Mouse (Mus musculus) cerebellum, postnatal 14 days (tissue): ENCODE data around the gene Vamp2.
A peak's percentile ranks its signal among the peaks of the same experiment; 100 is the strongest.

Source experiments
- DNase-seq, 2 experiments: peaks; one replicate each; pipeline ENCODE4 v3.0.0; 2021; ENCODE audit warnings: mixed read lengths in 2 of 2

The Vamp2 gene

DNA sequence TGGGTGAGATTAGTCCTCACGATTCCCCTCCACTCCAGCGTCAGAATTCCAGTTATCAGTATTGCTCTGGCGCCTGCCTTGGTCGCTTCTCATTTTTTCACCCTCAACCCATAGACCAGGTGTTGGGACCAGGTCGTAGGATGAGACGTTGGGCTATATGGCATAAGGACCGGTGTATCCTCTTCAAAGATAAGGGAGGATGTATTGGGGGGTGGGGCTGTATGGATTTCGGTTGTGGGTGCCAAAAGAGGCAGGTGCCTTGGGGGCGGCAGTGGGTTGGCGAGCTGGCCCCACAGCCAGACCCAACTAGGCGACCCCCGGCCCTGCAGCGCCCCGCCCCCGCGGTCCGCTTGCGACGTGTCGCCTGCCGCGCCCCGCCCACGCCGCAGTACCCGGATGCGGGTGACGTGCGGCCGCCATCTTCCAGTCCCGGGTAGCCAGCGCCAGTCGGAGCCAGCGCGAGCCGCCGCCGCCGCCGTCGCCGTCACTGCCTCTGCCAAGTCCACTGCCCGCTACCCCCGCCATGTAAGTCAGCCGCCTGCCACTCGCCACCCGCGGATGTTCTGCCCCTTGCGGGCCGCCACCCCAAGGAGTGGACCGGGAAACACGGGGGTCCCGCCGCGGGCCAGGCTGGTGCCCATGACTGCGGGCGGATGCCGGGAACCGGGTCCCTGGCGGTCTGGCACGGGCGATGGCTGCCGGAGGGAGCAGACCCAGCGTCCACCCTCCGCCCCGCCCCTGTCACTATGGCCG, at the start of gene Vamp2:
TSS of gene Vamp2 (plus strand) at position 388 of the 753 bp plus-strand sequence.
- DNase-seq: peak; percentile 97 to 98

DNA sequence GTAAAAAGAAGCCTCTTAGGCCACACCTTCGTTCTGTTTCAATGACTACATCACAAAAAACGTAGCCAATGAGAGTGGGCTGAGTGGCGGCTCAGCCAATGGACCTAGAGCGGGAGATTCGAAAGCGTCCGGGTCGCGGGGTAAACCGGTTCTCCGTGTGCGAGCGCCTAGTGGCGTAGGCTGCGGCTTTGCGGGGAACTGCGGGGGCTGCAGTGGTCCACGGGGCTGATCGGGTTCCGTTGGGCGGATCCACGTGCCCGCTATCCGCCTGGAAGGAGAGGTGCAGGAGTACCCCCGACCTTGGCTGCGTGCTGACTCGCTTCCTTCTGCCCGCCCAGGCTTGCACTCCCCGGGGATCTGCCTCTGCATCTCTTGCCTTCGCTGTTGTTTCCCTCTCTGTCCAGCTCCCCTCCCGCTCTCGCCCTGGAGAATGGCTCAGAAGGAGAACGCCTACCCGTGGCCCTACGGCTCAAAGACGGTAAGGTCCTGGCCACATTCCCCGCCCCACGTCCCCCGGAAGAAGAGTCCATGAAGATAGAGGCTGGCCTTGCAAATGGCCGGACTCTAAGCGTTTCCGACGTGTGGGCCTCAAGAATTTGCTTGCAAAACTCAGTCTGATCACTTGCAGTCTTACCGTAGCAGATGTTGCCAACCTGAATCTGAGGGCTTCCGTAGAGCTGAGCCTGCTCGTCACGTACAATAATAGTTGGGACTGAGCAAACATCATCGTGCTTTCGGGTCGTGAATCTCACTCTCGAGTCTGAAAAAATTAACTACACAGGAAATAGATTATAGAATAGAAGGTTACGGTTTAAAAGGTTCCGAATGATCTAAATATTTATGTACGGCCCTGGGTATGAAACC, 42.5 kb upstream of the Vamp2 start, which contains the start of gene Aurkb:
TSS of gene Aurkb (plus strand) at position 117 of the 864 bp plus-strand sequence.
- DNase-seq: peak; percentile 85 to 92

DNA sequence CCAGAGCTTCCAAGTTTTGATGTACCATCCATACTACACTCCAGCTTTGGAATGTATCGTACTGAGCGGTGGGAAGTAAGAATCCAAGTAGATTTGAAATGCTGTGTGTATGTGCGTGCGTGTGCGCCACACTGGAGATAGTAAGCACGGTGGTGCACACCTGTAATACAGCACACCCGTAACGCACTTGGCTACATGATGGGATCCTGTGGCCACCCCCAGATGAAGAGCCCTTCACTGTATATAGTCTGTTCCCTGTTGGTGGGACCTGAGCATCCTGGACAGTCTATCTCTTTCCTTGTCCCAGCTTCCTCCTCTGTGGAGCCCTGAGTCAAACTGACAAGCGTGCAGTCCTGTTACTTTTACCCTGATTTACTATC, 41.9 kb upstream of the Vamp2 start:
- DNase-seq: no peak

DNA sequence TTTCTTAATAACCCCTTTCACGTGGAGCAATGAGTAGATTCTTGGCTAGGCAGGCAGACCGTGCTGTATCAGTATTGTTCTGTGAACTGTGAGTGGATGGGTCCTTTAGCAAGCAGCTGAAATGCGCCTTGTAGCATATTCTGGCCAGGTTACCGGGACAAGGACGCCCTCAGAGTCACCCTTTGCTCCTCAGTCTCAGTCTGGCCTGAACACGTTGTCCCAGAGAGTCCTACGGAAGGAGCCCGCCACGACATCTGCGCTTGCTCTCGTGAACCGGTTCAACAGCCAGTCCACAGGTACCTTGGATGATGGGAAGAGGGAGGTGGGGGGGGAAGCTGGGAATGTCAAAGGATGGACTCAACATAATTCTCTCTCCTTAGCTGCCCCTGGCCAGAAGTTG, 40.7 kb upstream of the Vamp2 start:
- no peak for DNase-seq

DNA sequence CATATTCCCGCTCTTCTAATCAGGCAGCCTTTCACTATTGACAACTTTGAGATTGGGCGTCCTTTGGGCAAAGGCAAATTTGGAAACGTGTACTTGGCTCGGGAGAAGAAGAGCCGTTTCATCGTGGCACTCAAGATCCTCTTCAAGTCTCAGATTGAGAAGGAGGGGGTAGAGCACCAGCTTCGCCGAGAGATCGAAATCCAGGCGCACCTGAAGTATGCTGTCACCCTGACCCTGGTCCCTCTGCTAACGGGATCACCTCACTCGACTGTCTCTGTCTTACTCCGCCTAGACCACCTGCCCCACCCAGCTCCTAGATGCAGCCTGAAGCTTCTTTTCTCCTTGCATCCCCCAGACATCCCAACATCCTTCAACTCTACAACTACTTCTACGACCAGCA, 40.1 kb upstream of the Vamp2 start:
- DNase-seq: no peak

DNA sequence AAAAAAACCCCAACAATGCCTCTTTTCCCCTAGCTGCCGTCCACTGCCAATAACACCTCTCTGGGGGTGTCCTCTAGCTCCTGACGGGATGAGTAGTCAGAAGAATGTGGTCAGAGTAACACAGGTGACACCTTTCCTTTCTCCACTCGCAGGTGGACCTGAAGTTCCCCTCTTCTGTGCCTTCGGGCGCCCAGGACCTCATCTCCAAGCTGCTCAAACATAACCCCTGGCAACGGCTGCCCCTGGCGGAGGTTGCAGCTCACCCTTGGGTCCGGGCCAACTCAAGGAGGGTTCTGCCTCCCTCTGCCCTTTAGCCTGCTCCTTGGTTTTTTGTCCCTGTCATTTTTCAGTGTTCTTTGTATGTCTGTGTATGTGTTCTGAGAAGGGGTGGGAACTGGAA, 37.5 kb upstream of the Vamp2 start:
- DNase-seq: peak in 1 of 2 experiments; percentile 37

DNA sequence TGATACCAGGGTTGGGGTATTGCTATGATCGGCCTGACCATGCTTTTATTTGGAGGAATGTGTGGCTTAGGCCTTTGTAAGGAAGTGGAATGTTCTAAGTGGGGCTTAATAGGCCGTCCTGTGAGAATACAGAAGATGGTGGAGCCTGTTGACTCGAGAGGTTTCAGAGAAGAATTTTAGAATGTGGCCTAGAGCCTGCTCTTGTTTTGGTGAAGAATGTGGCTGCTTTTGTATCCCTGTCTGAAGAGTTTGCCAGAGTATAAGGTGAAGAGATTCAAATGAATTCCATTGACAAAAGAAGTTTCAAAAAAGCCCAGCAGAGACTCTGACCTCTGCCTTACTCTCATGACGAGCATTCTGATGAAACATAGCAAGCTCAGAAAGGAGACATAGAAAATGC, 36.5 kb upstream of the Vamp2 start:
- DNase-seq: no peak

DNA sequence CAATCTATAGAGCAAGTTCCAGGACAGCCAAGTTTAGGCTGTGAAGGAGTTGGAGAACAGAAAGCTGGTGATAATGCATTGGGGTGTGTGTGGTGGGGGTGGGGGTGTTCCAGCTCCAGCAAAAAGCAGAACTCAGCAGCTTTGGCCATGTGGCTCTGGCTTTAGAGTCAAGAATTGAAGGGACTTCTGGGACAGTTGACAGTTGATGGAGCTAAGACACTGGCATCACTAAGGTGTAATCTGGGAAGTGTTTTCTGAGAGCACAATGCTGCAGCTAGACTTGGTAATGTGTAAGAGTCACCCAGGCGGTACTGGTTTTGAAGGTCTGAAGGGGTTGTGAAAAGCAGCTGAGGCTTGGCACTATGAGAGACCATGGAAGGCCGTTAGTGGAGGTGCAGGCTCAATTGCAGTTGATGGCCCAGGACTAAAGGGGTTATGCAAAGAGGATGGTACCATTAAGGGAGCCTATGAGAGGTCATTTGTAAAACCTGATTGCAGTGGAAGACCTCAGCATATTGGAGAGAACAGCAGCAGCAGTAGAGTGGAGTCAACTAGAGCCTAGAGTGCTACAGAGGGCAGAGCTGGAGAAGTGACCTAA, 35.4 kb upstream of the Vamp2 start:
- DNase-seq: no peak

- no peak for DNase-seq
Observed at GRCm38 (mm10) chr11:69053848-69054247, 34.4 kb upstream of the Vamp2 start.

DNA sequence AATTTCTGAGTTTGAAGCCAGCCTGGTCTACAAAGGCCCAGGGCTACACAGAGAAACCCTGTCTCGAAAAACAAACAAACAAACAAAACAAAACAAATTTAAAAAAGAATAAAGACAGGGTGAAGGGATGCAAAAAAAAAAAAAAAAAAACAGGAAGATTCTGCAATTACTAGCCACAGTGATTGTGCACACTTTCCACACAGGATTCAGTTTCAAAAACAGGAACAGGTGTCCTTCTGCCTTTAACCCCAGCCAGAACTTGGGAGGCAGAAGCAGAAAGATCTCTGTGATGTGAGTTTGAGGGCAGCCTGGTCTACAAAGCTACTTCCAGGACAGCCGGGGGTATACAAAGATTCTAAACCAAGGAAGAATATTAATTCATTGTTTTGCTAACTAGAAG, 30.0 kb upstream of the Vamp2 start:
- no peak for DNase-seq

DNA sequence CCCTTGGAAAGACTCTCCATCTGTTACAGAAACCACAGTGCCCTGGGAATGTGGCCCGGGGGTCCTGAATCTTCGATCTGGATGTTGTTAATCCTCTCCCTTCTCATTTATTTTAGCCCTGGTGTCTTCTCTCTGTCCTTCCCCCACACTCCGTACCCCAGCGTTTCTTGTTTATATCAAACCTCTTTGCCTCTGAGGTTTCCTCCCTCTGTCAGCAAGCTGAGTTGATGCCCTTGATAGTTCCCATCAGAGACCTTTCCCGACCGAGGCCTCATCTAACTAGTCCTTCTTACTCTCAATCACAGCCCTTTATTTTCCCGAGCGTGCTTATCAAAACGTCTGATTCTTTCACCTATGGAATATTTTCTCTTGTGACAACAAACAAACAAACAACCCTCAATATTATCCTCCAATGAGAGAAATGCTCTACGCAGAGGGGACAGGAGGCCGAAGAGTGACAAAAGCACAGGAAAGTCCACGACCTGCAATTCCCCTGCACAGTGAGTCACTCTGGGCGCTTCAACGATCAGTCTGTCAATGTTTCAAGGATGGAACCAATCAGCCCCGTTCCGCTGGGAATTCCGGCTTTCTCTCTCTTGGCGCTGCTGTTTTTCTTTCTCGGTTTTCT, 29.4 kb upstream of the Vamp2 start:
- DNase-seq: peak in 1 of 2 experiments; percentile 31

GRCm38 (mm10) chr11:69059357-69059974, 28.8 kb upstream of the Vamp2 start, which contains the start of gene Borcs6:
Gene Borcs6, plus strand, starts transcription at chr11:69059717.
- DNase-seq: peak; percentile 94 to 96

GRCm38 (mm10) chr11:69059975-69060411, 28.3 kb upstream of the Vamp2 start:
- DNase-seq: peak in 1 of 2 experiments; percentile 73

DNA sequence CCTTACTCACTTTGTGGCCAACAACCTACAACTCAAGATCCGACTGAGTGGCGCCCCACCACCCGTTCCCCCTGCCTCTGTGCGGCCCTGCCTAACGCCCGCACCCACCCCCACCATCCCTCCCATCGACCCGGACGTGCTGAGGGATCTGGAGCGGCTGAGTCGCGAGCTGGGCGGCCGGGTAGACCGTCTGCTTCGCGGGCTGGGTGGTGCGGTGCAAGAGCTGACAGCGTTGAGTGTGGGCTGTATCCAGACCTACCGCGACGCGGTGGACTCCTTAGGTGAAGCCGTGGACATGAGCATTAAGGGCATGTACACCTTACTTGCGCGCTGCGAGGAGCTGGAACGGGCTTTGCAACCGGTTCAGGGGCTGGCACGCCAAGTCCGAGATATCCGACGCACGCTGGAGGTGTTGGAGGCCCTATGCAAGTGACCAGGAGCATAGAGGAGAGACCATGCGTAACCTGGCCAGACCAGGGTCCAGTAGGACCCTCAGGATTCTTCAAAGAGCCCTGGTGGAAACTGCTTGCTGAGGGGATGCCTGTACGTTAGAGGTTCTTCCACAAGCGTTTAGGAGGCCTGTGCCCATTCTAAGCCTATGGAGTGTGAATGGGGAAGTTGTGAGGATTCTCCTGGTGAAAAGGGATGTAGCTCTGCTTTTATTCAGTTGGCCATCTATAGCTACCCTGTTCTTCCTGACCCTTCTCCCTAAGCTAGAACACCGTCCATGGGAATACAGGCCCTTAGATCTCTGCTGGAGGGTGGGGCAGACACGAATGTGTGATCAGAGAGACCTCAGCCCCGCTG, 27.6 kb upstream of the Vamp2 start:
- DNase-seq: peak; percentile 52 to 54

GRCm38 (mm10) chr11:69061255-69061912, 26.9 kb upstream of the Vamp2 start:
- DNase-seq: peak; percentile 24 to 49

DNA sequence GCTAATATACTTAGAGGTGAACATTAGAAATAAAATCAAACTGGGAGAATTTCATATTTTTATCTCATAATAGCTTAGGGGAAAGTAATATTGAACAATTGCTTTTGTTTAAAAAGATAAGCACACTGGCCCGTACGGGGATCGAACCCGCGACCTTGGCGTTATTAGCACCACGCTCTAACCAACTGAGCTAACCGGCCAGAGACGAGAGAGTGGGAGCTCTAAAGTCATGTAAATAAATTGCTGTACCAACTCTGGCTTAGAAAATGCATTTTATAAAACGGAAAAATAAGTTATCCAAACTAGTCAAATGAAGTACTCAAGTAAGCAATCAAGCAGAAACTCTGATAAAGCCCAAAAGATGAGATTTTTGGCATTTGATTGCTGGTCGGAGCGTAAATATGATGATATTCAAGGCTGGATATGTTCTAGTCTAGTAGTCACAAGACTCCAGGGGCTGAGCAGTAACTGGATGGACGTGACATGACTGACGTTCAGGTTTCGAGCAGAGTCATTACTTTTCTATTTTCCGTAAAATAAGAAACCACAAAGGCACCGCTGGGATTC, 26.0 kb upstream of the Vamp2 start:
- peak; percentile 87 for DNase-seq

- DNase-seq: peak; percentile 97 to 98
Observed at GRCm38 (mm10) chr11:69062761-69063224, 25.5 kb upstream of the Vamp2 start.

GRCm38 (mm10) chr11:69063413-69064201, 24.7 kb upstream of the Vamp2 start:
- DNase-seq: peak; percentile 94 to 96
